8 mouse cellular contexts compared by ENCODE assay signal in genomic region chr14:54443712-54444618, GRCm38 (mm10). TPM values are rescaled to one million over a fixed set of nuclear protein-coding genes. Genes with fewer than 3 reads are reported as not detected.
A peak's percentile ranks its signal among the peaks of the same experiment; 100 is the strongest.
DNase-seq lines count a peak whose midpoint lies in the region; ATAC-seq and TF ChIP-seq lines count a peak whose summit lies in the region.

No protein-coding gene starts in this region.

- no peak for TF ChIP-seq POLR2A in heart, adult 2 months (IDR thresholded peaks at IDR 0.05; ENCODE audit: insufficient read depth, low read depth, low read length)

- H3K79me2 ChIP-seq in heart, adult 2 months (replicated peaks; ENCODE audit: control insufficient read depth, insufficient read depth, low read length) = no peaks in the 10 kb centered on the region

- 44% methylated on average over 15 of the region's 15 CpGs for WGBS in heart, adult 2 months
- 48% methylated on average over 15 of the region's 15 CpGs for WGBS in limb, embryonic 13.5 days

- no peaks in the 10 kb centered on the region for H3K9me3 ChIP-seq in limb, embryonic 13.5 days

- peak overlapping the region; percentile 38; the same call in 1 of the 2 replicates for H3K4me2 ChIP-seq in limb, embryonic 13.5 days (replicated peaks)

- no peak overlapping the region for H3K4me3 ChIP-seq in heart, adult 2 months
- no peak overlapping the region for H3K4me3 ChIP-seq in limb, embryonic 13.5 days

- peak overlapping the region; percentile 67 for H3K27ac ChIP-seq in heart, adult 2 months
- peak overlapping the region; percentile 87 for H3K27ac ChIP-seq in limb, embryonic 13.5 days

- no peaks in the 10 kb centered on the region for H3K27me3 ChIP-seq in heart, adult 2 months (ENCODE audit: control insufficient read depth, insufficient read depth, low read length)
- no peaks in the 10 kb centered on the region for H3K27me3 ChIP-seq in limb, embryonic 13.5 days

- no peaks in the 10 kb centered on the region for H3K36me3 ChIP-seq in heart, adult 2 months (ENCODE audit: control insufficient read depth, insufficient read depth, low read length)
- peaks cover 41% of the 10 kb centered on the region for H3K36me3 ChIP-seq in limb, embryonic 13.5 days

- peaks cover 3% of the 10 kb centered on the region; the same call in 1 of the 2 replicates for H3K4me1 ChIP-seq in heart, adult 2 months (ENCODE audit: control insufficient read depth, insufficient read depth, low read length)
- peaks cover 23% of the 10 kb centered on the region for H3K4me1 ChIP-seq in limb, embryonic 13.5 days

- peak; percentile 47 to 49 for DNase-seq in cerebellum, postnatal 10 days
- no peak for DNase-seq in cerebellum, adult 11-12 months
- peak; percentile 27 for DNase-seq in MN1 (ENCODE audit: low spot score)
- DNase-seq in heart, adult 2 months = peak; percentile 73 to 84
- DNase-seq in adrenal gland, postnatal 25 days = no peak
- no peak for DNase-seq in thymus, postnatal 14 days

- H3K9ac ChIP-seq in heart, adult 2 months (ENCODE audit: low read depth, low read length) = no peak overlapping the region
- peak overlapping the region; percentile 31; the same call in 1 of the 2 replicates for H3K9ac ChIP-seq in limb, embryonic 13.5 days

- TF ChIP-seq EP300 in heart, adult 2 months (IDR thresholded peaks at IDR 0.05; ENCODE audit: insufficient read depth, low read depth, low read length) = 0 out of 2 replicates have a peak, but pooled peaks have one; percentile 27

- intact Hi-C loops in heart, adult 2 months (cut with DNase I) = loop anchor here (10.0 kb wide), 1 partner anchor 379 kb away; no protein-coding TSS in a partner anchor

- peak; percentile 62 for ATAC-seq in limb, embryonic 13.5 days (ENCODE audit: low FRiP score, low read depth)
- ATAC-seq in megakaryocyte progenitor cell, adult 5-6 weeks (replicated peaks; ENCODE audit: poor library complexity) = no peak

- no peak for TF ChIP-seq CTCF in heart, adult 2 months (IDR thresholded peaks at IDR 0.05)

RNA-seq across cellular contexts. Expression of gene Mmp14, which starts 12.6 kb away (rescaled TPM):
- total RNA-seq in heart, adult 2 months (2021) = 10 to 100 TPM; 11.2 to 16.5 TPM
- polyA plus RNA-seq in heart, adult 2 months (2012; rRNA removed) = 23.5 and 26.5 TPM in 2 replicates
- polyA plus RNA-seq in limb, embryonic 13.5 days (2015; fragmentation: Nextera tagmentation; extraction: Ambion mirVana) = 198 and 204 TPM in 2 replicates
- 2.1 and 4.5 TPM in 2 replicates for total RNA-seq in megakaryocyte progenitor cell, adult 5-6 weeks (2015)
- total RNA-seq in megakaryocyte progenitor cell, adult 5-6 weeks (2017) = 3.0 and 4.1 TPM in 2 replicates
- 56.4 and 68.5 TPM in 2 replicates for total RNA-seq in adrenal gland, postnatal 25 days (2021)

RNA-seq across cellular contexts. Expression of gene Mrpl52, which starts 17.3 kb away (rescaled TPM):
- total RNA-seq in heart, adult 2 months (2021) = 100 to 1,000 TPM; 115 to 129 TPM
- 76.7 and 168 TPM in 2 replicates for polyA plus RNA-seq in heart, adult 2 months (2012; rRNA removed)
- polyA plus RNA-seq in limb, embryonic 13.5 days (2015; fragmentation: Nextera tagmentation; extraction: Ambion mirVana) = 224 and 233 TPM in 2 replicates
- 118 and 124 TPM in 2 replicates for total RNA-seq in megakaryocyte progenitor cell, adult 5-6 weeks (2015)
- total RNA-seq in megakaryocyte progenitor cell, adult 5-6 weeks (2017) = 75.1 and 86.7 TPM in 2 replicates
- 197 and 205 TPM in 2 replicates for total RNA-seq in adrenal gland, postnatal 25 days (2021)

RNA-seq across cellular contexts. Expression of gene Lrp10, which starts 20.0 kb away (rescaled TPM):
- 10 to 100 TPM; 47.6 to 60.6 TPM for total RNA-seq in heart, adult 2 months (2021)
- 61.3 and 72.4 TPM in 2 replicates for polyA plus RNA-seq in heart, adult 2 months (2012; rRNA removed)
- 31.0 and 34.4 TPM in 2 replicates for polyA plus RNA-seq in limb, embryonic 13.5 days (2015; fragmentation: Nextera tagmentation; extraction: Ambion mirVana)
- total RNA-seq in megakaryocyte progenitor cell, adult 5-6 weeks (2015) = 23.5 and 25.0 TPM in 2 replicates
- 27.4 and 37.2 TPM in 2 replicates for total RNA-seq in megakaryocyte progenitor cell, adult 5-6 weeks (2017)
- 109 and 130 TPM in 2 replicates for total RNA-seq in adrenal gland, postnatal 25 days (2021)

RNA-seq across cellular contexts. Expression of gene Slc7a7, which starts 26.4 kb away (rescaled TPM):
- 1 to 10 TPM; 4.6 to 5.1 TPM for total RNA-seq in heart, adult 2 months (2021)
- 22.0 and 27.0 TPM in 2 replicates for polyA plus RNA-seq in heart, adult 2 months (2012; rRNA removed)
- 5.1 and 6.1 TPM in 2 replicates for polyA plus RNA-seq in limb, embryonic 13.5 days (2015; fragmentation: Nextera tagmentation; extraction: Ambion mirVana)
- total RNA-seq in megakaryocyte progenitor cell, adult 5-6 weeks (2015) = 2.7 and 3.5 TPM in 2 replicates
- 5.4 and 6.4 TPM in 2 replicates for total RNA-seq in megakaryocyte progenitor cell, adult 5-6 weeks (2017)
- 5.4 and 5.9 TPM in 2 replicates for total RNA-seq in adrenal gland, postnatal 25 days (2021)

RNA-seq across cellular contexts. Expression of gene Rem2, which starts 31.9 kb away (rescaled TPM):
- not detected for total RNA-seq in heart, adult 2 months (2021)
- polyA plus RNA-seq in heart, adult 2 months (2012; rRNA removed) = not detected in 2 replicates
- polyA plus RNA-seq in limb, embryonic 13.5 days (2015; fragmentation: Nextera tagmentation; extraction: Ambion mirVana) = 2.8 and 3.2 TPM in 2 replicates
- total RNA-seq in megakaryocyte progenitor cell, adult 5-6 weeks (2015) = 0.29 and 0.62 TPM in 2 replicates
- total RNA-seq in megakaryocyte progenitor cell, adult 5-6 weeks (2017) = 2.2 TPM in 1 of 2 replicates, not detected in the other
- total RNA-seq in adrenal gland, postnatal 25 days (2021) = 0.64 and 0.67 TPM in 2 replicates

Comparison
In these comparisons a context has a peak if more than half of its experiments do, and no peak if none do; other contexts are left out.
1. DNase-seq: peak in cerebellum, postnatal 10 days (2 of 2), MN1 (single experiment) and heart, adult 2 months (2 of 2); none in cerebellum, adult 11-12 months (single experiment), adrenal gland, postnatal 25 days (single experiment) and thymus, postnatal 14 days (single experiment).